Mouse (Mus musculus): ENCODE results near the gene Tmem140. TPM values are rescaled to one million over a fixed set of nuclear protein-coding genes. Genes with fewer than 3 reads are reported as not detected.

Gene Tmem140
- 10 to 100 TPM; 15.5 to 24.0 TPM for total RNA-seq (2021)
- long read RNA-seq, experiment 1, transcript Tmem140-201 (2 exons, 2,614 nt), result major isoform, 36 of 42 reads
- long read RNA-seq, experiment 1, partial matches to known transcripts, result 0 of 42 reads
- long read RNA-seq, experiment 1, other reads (novel, unspliced or antisense), result 4 of 42 reads
- long read RNA-seq, experiment 2, transcript Tmem140-201 (2 exons, 2,614 nt), result major isoform, 31 of 37 reads
- long read RNA-seq, experiment 2, partial matches to known transcripts, result 0 of 37 reads
- long read RNA-seq, experiment 2, other reads (novel, unspliced or antisense), result 5 of 37 reads

- DNase-seq, result no peak
These were observed at the start of gene Tmem140 for GRCm38 (mm10) chr6:34862791-34863403. Tmem140 (plus strand) TSS chr6:34863146.

- DNase-seq, result no peak
These were observed 38.5 kb upstream of the Tmem140 start for GRCm38 (mm10) chr6:34824406-34824805.

- DNase-seq, result no peak
These were observed 30.6 kb upstream of the Tmem140 start for GRCm38 (mm10) chr6:34832352-34832751.

- DNase-seq, result no peak
These were observed 1.3 kb upstream of the Tmem140 start for GRCm38 (mm10) chr6:34861546-34862053.

GRCm38 (mm10) chr6:34862381-34862780 lies 565 bp upstream of the Tmem140 start:
- no peak for DNase-seq

- DNase-seq, result no peak
These were observed 1.0 kb downstream of the Tmem140 start for GRCm38 (mm10) chr6:34863786-34864514.

- no peak for DNase-seq
These were observed 2.3 kb downstream of the Tmem140 start for GRCm38 (mm10) chr6:34865213-34865612.

- peak; percentile 59 for DNase-seq
These were observed 3.0 kb downstream of the Tmem140 start for GRCm38 (mm10) chr6:34865711-34866593.

GRCm38 (mm10) chr6:34866786-34867185 lies 3.8 kb downstream of the Tmem140 start:
- DNase-seq, result no peak

GRCm38 (mm10) chr6:34867301-34867994 lies 4.5 kb downstream of the Tmem140 start:
- DNase-seq, result no peak

- DNase-seq, result no peak
These were observed 5.0 kb downstream of the Tmem140 start for GRCm38 (mm10) chr6:34867995-34868350.

GRCm38 (mm10) chr6:34868507-34869217 lies 5.7 kb downstream of the Tmem140 start:
- DNase-seq, result peak; percentile 5

- no peak for DNase-seq
These were observed 6.4 kb downstream of the Tmem140 start for GRCm38 (mm10) chr6:34869225-34869915.

- DNase-seq, result no peak
These were observed 7.2 kb downstream of the Tmem140 start for GRCm38 (mm10) chr6:34870136-34870535.

GRCm38 (mm10) chr6:34870724-34871123 lies 7.8 kb downstream of the Tmem140 start:
- no peak for DNase-seq

- no peak for DNase-seq
These were observed 9.0 kb downstream of the Tmem140 start for GRCm38 (mm10) chr6:34871929-34872328.

GRCm38 (mm10) chr6:34872871-34873270 lies 9.9 kb downstream of the Tmem140 start:
- no peak for DNase-seq

GRCm38 (mm10) chr6:34874101-34874921 lies 11.4 kb downstream of the Tmem140 start:
- DNase-seq, result peak; percentile 81

- DNase-seq, result no peak
These were observed 12.4 kb downstream of the Tmem140 start for GRCm38 (mm10) chr6:34875268-34875761.
